Mouse (Mus musculus) adipocyte (in vitro differentiated cells): ENCODE measurements around the gene 2610318N02Rik.
"Not testable (repeated sequence)": the region's sequence is repeated elsewhere in the genome, so short reads cannot be mapped to it uniquely, and the experiment has no call there.

ENCODE experiments used
- DNase-seq: peaks from one replicate; pipeline ENCODE4 v3.0.0-alpha.2; 2016; ENCODE audit warnings: low spot score

2610318N02Rik gene

DNA sequence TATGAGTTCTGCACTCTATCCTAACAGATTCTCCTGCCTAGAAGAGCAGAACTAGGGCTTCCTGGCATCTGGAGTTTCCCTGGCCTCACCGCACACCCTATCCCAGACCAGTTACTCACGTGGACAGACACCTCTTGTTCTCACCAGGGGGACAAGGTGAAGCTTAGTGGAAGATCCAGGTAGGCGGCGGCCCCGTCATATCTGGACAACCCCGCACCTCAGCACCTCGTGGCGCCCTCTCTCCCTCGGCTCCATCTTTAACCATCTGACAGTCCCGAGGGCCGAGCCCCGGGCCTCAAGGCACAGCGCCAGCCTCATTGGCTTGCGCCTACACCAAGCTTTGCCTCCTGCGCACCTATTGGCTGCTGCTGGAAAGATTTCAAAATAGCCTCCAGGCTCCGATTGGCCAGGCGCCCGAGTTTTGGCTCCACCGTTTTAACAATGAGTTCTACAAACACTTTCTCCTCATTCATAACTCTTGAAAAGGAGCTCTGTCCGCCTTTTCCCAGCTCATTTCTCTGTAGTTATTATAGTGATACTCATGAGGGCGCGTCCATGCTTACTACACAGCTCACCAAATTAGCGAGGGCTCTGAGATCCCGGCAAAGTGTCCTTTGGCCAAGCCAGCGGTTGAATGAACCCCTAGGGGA lies at the start of gene 2610318N02Rik:
2610318N02Rik (minus strand) TSS at position 297 of the 650 bp plus-strand sequence.
- peak; percentile 58 for DNase-seq

DNA sequence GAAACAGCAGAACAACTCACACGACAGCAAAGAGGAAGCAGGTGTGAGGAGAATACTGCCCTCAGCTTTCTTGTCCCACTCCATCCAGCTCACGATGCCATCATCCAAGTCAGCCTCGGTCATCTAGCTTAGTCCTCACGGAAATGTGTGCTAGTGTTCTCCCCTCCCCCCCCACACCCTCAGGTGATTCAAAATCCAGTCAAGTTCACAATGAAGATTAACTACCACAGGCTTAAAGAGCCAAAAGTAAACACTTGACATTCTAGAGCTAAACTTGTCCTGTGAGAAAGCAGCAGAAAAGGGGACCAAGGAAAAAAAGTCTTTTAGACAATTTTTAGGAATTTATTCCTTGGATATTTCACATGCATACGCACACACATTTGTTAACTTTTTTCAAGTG lies 43.1 kb upstream of the 2610318N02Rik start:
- DNase-seq: no peak

DNA sequence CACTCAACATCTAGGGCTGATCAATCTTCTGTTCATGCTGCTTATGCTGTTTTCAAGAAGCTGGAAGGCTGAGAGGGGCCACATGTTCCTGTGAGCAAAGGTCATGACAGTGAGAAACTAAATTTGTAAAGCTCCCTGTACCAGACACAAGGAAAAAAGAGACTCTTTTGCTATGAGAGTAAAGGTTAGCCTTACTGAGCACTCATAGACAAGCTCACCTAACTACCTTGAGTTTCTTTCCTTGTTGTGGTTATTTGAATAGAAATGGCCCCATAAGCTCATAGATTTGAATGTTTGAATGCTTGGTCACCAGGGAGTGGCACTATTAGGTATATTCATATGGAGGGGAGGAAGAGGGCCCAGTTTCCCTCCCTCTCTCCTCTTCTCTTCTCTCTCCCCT lies 42.2 kb upstream of the 2610318N02Rik start:
- DNase-seq: no peak

DNA sequence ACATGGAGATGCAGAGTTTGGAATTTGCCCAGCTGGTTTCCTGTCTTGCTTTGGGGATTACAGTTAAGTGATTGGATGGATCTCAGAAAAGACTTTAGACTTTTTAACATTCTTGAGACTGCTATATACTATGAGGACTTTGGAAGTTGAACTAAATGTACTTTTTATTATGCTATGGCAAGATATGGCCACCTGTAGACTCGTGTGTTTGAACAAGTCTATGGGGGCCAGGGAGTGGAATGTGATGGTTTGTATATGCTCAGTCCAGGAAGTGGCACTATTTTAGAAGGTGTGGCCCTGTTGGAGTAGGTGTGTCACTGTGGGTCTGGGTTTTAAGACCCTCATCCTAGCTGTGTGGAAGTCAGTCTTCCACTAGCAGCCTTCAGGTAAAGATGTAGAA lies 40.5 kb upstream of the 2610318N02Rik start:
- DNase-seq: not testable (repeated sequence)

DNA sequence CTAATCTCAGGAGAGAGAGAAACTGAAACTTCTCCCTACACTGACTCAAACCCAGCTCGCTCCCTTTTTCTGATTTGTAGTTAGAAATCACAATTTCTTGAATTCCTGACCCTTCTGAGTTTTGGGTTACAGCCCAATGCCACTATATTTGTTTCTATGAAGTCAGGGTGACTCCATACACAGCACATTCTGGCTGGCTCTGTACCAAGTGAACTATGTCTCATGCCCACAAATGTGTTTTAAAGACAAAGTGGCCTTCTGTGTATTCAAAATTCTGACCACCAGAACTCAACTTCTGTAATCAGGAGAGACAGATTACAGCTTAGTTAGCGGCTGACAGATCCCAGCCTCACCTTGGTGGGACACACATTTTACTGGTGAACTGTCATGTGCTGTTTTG lies 29.4 kb upstream of the 2610318N02Rik start:
- DNase-seq: no peak

DNA sequence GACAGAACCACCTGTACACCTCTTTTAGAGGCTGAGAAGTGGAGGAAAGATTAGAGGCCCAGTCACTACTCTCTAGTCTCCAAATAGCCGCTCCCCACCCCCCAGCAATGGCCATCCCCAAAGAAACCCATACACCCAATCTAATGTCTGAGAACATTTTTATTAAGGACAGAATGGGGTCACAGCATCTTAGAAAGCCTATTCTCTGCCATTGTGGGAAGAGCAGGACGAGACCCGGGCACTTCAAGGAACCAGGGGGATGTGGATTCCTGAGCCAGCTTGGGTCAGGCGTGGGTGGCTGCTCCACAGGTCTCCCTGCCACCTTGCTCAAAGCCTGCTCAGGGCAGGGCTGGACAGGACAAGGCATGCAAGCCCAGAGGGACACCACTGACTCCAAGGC lies 26.9 kb upstream of the 2610318N02Rik start:
- no peak for DNase-seq

DNA sequence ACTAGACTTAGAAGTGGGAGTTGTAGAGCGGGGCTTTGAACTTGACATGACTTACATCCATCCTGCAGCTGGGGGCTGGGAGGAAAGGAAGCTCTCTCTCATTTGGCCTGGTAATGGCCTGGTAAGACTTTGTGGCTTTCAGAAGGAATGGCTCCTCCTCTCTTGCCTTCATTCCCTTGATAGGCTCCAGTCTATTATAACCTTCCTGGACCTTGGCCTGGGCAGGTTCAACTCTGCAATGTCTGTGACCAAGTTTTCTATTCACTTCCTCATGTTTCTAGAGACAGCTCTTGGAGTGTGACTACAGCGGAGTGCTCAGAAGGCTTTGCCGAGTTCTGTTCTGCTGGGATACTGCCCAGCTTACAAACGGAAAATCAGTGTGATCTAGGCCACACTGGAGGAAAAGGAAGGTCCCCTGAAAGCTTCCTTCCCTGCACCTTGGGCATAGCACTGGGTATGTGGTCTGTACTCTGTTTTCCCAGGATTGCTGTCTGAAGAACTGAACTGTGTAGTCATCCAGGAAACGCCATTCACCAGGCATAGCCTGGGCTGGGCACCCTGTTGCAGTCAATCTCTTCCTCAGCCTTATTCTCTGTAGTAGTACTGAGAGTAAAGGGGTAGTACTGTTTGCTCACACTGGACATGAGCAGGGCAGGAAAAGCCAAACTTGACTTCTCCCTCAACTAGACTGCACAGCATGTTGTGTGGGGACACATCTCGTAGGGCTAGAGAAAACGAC lies 25.7 kb upstream of the 2610318N02Rik start:
- no peak for DNase-seq

DNA sequence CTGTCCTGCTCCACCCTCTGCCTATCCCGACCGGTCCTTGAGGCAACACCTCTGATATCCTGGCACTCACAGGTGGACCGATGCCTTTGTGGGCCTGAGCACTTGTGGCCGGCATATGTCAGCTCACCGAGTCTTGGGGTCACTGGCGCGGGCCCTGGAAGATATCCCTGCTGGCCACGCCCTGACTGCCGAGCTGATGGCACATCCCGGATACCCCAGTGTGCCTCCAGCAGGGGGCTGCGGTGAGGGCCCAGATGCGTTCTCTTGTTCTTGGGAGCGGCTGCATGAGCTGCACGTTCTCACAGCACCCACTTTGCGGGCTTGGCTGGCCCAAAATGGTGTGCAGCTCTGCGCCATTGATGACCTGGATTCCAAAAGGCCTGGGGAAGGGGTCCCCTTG lies 23.1 kb upstream of the 2610318N02Rik start:
- DNase-seq: no peak

DNA sequence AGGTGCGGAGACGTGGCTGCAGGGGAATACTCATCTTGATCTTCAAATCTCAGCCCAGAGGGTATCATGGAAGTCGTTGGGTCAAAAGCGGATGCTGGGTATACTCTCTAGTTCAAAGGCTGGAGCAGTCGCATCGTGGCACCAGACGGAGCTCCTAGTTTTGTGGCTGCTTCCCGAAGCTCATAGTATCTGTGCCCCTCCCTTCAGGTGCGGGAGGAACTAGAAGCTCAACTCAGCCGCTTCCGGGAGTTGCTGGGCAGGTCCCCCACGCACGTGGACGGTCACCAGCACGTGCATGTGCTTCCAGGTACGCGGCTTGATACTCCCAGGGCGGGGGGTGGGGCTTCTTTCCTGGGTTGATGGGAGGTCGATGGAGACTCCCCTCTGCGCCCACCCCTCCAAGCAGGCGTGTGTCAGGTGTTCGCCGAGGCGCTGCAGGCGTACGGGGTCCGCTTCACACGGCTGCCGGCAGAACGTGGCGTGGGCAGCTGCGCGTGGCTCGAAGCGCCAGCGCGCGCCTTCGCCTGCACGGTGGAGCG lies 22.5 kb upstream of the 2610318N02Rik start:
- DNase-seq: no peak

DNA sequence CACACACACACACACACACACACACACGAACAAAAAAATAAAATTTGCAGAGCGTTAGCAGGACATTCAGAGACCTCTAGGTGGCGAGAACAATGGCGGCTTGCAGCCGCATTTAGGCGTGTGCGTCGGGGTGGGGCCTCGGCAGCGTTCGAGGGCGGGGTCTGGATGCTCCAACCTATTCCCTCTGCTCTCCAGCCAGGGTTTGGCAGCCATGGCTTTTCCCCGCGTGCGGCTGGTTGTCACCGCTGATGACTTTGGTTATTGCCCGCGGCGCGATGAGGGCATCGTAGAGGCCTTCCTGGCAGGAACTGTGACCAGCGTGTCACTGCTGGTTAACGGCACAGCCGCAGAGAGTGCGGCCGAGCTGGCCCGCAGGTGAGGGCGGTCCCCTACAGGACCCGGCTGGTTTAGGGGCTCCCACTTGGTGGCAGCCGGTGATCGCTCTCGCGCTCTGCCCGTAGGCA lies 21.8 kb upstream of the 2610318N02Rik start, which contains the start of gene Ccdc116:
Ccdc116 (minus strand) TSS at position 458 of the 464 bp plus-strand sequence.
- peak; percentile 90 for DNase-seq

DNA sequence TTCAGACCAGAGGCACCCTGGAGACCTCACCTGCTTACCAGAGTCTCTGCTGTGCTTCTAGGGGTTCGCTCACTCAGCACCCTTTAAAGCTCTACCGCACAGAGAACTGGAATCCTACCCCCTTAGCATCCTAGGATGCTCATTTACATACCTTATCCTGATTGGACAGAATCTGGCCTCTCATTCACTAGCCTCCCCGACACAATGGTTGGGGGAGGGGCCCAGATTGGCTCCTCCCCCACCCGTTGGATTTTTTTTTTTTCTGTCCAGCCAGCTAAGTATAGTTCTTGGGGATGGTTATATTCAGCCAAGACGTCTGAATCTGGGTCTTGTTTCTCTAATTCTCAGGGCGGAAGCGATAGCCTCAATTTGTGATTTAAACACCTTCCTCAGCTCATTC lies 19.4 kb upstream of the 2610318N02Rik start, which contains the start of gene Ydjc:
Ydjc (plus strand) TSS at position 283 of the 400 bp plus-strand sequence.
- DNase-seq: no peak

DNA sequence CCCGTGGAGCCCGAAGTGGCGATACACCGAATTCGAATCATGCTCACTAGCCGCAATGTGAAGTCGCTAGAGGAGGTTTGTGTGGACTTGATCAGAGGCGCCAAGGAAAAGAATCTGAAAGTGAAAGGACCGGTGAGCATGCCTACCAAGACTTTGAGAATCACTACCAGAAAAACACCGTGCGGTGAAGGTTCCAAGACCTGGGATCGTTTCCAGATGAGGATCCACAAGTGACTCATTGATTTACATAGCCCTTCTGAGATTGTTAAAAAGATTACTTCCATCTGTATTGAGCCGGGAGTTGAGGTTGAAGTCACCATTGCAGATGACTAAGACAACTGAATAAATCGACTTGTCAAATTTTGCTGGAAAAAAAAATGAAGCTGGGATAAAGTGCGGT lies 12.4 kb upstream of the 2610318N02Rik start:
- no peak for DNase-seq

DNA sequence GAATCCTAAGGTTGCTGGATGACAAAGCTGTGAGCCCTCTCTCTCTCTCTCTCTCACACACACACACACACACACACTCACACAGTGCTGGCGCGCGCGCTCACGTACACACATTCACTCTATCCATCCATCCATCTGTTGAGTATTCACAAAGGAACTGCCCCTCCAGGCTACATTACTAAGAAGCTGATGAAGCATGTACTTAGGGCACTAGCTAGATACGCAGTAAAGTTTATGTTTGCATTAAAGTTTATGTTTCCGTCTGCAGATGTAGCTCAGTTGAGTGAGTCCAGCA lies 7.9 kb upstream of the 2610318N02Rik start:
- DNase-seq: no peak

DNA sequence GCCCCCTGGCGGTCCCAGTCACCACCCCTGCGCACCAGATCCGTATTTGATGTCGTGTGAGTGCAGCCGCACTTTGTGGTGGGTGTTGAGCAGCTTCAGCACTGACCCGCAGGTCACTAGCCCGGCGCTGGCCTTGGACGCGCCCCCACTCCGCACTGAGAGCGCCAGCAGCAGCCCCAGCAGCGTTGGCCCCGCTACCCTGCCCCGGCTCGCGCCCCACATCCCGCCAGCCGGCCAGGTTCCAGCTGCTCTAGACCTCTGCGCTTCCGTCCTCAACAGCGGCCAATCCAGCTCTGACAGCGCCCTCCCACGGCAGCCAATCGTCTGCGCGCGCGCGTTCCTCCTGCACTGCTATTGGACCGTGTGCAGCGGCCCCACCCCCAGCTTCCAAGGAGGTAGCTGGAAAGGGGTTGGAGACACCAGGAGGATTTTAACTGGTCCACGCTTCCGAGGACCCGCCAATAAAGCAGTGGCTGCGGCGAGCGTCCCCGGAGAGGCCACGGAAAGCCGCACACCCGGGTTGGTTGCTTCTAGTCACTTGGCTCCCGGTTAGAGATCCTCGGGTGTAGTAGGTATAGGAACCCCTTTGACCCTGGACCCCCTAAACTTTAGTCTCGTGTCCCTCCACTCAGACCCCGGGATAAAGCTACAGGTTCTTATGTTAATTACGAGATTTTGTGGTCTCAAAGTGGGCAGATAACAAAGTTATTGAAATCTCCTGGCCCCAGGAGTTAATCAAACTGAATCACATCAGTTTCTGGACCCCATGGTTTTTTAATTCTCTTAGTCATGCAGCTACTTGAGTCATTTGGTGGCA lies 7.3 kb upstream of the 2610318N02Rik start, which contains the start of gene Sdf2l1:
Sdf2l1 (minus strand) TSS at position 295 of the 817 bp plus-strand sequence.
- DNase-seq: peak; percentile 97

DNA sequence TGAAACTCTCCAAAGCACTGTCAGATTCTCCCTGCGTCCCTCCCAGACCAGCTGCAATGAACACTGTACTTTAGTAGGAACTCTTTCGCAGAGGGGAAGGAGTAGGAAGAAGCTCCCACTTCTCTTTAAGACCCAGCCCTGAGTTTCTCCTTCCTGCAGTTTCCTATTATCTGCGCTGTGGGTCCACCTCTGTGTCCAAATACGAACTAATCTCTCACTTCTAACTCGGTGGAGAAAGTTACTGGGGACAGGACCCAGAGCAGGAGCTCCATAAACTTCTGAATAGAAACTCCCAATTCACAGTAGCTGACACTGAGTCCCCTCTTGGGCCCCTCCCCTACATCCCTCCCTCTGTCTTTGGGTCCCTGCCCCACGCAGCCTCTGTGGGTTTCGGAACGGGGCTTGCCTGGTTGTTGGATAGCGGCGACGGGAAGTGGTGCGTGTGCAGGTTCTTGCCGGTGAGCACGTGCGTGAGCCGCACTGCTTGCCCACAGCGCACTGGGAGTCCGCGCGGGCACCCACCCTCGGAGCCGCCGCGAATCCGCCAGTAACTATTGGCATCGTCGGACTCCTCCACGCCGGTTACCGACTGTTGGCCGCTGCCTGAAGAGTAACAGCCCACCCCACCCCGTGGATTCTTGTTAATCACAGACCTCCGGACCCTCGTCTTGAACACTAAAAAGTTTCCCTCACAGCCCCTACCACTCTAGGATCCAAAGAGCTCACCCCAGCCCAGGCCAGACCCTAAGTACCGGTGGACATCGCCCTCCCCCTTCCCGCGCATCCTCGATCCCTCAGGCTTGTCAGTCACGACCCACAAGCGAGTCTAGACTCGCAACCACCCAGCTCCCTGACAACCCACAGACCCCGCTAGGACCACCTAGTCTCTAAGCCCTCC lies 6.5 kb upstream of the 2610318N02Rik start:
- DNase-seq: no peak

DNA sequence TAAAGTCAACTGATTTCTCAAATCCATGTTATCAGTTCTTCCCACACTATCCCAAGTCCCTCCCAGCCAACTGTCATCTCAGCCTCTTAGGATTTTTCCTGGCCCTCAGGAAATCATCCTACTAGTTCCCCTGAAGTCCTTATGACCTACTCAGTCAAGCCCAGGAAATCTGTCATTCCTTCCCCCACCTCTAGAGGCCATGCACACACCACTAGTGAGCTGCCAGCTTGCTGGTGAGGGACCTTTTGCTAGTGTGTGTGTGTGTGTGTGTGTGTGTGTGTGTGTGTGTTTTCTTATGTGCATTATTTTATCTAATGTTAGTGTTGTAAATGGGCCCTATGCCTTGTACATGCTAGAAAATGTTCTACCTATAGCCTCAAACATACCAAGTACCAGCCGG lies 2.3 kb upstream of the 2610318N02Rik start:
- DNase-seq: peak; percentile 82

DNA sequence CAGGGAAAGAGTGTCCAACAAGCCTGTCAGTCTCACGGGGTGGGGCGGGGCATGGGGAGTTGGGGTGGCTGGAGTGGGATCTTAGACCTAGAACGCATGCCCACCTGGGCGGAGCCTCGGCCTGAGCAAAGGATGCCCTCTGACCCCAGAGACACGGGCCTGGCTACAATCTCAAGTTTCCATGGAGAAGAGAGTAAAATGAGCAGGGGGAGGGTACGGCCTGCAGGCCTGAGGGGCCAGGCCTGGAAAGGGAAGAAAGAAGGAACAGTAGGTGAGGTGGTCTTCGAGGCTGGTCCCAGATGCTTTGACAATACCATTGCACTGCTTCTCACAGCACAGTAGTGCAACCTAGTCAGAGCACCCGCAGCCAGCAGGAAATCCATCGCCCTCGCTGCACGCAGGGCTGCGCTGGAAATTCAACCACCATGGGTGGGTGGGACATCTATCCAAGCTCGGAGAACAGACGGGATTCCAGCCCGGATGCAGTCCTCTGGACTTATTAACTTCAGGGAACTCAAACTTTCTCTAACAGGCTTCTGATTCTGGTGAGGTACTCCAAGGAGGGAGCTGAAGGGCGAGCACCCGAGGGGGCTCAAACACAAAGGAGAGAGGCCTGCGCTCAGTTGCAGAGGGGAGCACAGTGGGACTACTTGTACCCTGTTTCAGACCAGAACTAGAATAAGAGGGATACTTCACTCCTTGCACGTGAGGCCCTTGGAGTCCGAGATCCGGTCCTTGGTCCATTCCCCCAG lies 672 bp downstream of the 2610318N02Rik start:
- DNase-seq: no peak

DNA sequence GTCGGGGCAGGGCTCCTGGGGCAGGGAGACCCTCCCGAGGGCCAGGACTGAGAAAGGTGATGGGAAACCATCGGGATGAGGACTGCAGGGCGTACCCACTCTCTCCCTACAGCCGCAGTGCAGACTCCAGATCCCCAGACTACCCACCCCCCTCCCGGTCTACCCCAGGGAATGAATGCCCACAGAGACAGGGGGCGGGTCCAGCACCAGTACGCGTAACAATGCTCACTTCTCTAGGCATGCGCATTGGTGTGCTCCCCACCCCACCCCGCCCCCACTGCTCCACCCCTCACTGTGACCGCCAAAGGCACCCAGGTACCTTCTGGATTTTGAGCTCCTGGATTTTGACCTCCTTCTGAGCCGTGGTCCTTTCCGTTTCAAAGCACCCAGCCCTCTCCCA lies 3.4 kb downstream of the 2610318N02Rik start:
- DNase-seq: no peak

DNA sequence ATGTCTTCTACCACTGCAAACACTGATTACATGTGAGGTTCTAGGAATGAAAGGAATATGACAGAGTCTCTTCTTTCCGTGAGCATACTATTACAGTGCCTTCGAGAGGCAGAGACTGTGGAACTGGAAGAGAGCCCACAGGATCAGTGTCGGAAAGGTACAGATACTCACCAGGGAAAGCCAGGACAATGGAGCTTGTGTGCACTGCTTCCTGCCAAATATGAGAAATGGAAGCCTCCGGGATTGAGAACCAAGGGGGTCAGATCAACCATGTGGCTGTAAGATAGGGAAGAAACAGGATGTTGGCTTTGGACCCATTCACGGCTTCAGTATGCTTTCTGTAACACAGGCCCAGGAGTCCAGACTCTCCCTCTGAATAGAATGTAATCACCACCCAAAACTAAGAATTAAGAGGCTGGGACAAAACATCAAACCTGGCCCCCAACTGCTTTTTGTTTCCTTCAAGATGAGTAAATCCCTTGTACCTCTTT lies 7.6 kb downstream of the 2610318N02Rik start:
- no peak for DNase-seq
